Mouse (Mus musculus): Measurements from ENCODE around the gene Tnfrsf25. TPM values are rescaled to one million over a fixed set of nuclear protein-coding genes. Genes with fewer than 3 reads are reported as not detected.

Gene Tnfrsf25
- polyA plus RNA-seq, 1 experiment from 2014 or later = 1.2 TPM

GRCm38 (mm10) chr4:152151966-152152544, 36.3 kb downstream of the Tnfrsf25 start, which contains the start of gene Espn:
TSS of gene Espn (minus strand) at chr4:152152371.
- no peak within 1 kb of the TSS for H3K27ac ChIP-seq (ENCODE audit: low read depth, low read length)
- no peaks in the 10 kb centered on the region; the same call in 1 of the 2 replicates for H3K4me1 ChIP-seq (replicated peaks; ENCODE audit: control insufficient read depth, insufficient read depth, low read length)
- no peaks in the 10 kb centered on the region for H3K36me3 ChIP-seq (ENCODE audit: control insufficient read depth, insufficient read depth)
- peak within 1 kb of the TSS; percentile 28 for H3K4me3 ChIP-seq (ENCODE audit: low read depth, low read length)
- H3K9ac ChIP-seq (ENCODE audit: low read depth, low read length) = no peak within 1 kb of the TSS
- TF ChIP-seq CTCF (IDR thresholded peaks at IDR 0.05; ENCODE audit: low read depth) = no peak
- H3K9me3 ChIP-seq (ENCODE audit: control insufficient read depth) = no peaks in the 10 kb centered on the region
- 2% methylated on average over 42 of the region's 57 CpGs for WGBS
- H3K27me3 ChIP-seq (replicated peaks; ENCODE audit: control insufficient read depth, insufficient read depth, low read length) = peaks cover 29% of the 10 kb centered on the region
- no peak for ATAC-seq
- H3K4me2 ChIP-seq (replicated peaks; ENCODE audit: low read depth) = peak within 1 kb of the TSS; percentile 69

- Histone ChIP-seq H3K4me3 (ENCODE audit: low read depth, low read length) (peak overlapping the region; percentile 13; the same call in 1 of the 2 replicates), H3K36me3 (ENCODE audit: control insufficient read depth, insufficient read depth) (no peaks in the 10 kb centered on the region), H3K4me2 (replicated peaks; ENCODE audit: low read depth) (peak overlapping the region; percentile 58), H3K9ac (ENCODE audit: low read depth, low read length) (no peak overlapping the region), H3K27ac (ENCODE audit: low read depth, low read length) (no peak overlapping the region), H3K27me3 (replicated peaks; ENCODE audit: control insufficient read depth, insufficient read depth, low read length) (peaks cover 41% of the 10 kb centered on the region), H3K9me3 (ENCODE audit: control insufficient read depth) (no peaks in the 10 kb centered on the region), H3K4me1 (replicated peaks; ENCODE audit: control insufficient read depth, insufficient read depth, low read length) (no peaks in the 10 kb centered on the region; the same call in 1 of the 2 replicates)
- WGBS = 1% methylated on average over 23 of the region's 23 CpGs
- ATAC-seq = peak; percentile 44
- peak; percentile 96 for TF ChIP-seq CTCF (IDR thresholded peaks at IDR 0.05; ENCODE audit: low read depth)
Observed at GRCm38 (mm10) chr4:152153771-152154177, 38.0 kb downstream of the Tnfrsf25 start.

- peaks cover 53% of the 10 kb centered on the region for H3K27me3 ChIP-seq (replicated peaks; ENCODE audit: control insufficient read depth, insufficient read depth, low read length)
- peak; percentile 19; the same call in 1 of the 2 replicates for TF ChIP-seq CTCF (IDR thresholded peaks at IDR 0.05; ENCODE audit: low read depth)
- 64% methylated on average over 4 of the region's 4 CpGs for WGBS
- H3K9ac ChIP-seq (ENCODE audit: low read depth, low read length) = no peak overlapping the region
- no peak overlapping the region for H3K4me3 ChIP-seq (ENCODE audit: low read depth, low read length)
- no peaks in the 10 kb centered on the region for H3K36me3 ChIP-seq (ENCODE audit: control insufficient read depth, insufficient read depth)
- no peaks in the 10 kb centered on the region for H3K9me3 ChIP-seq (ENCODE audit: control insufficient read depth)
- no peak overlapping the region for H3K27ac ChIP-seq (ENCODE audit: low read depth, low read length)
- peaks cover 4% of the 10 kb centered on the region; the same call in 1 of the 2 replicates for H3K4me1 ChIP-seq (replicated peaks; ENCODE audit: control insufficient read depth, insufficient read depth, low read length)
- H3K4me2 ChIP-seq (replicated peaks; ENCODE audit: low read depth) = no peak overlapping the region
- no peak for ATAC-seq
Observed at GRCm38 (mm10) chr4:152155019-152155418, 39.3 kb downstream of the Tnfrsf25 start.

GRCm38 (mm10) chr4:152157779-152158584, 42.2 kb downstream of the Tnfrsf25 start:
- Histone ChIP-seq H3K9me3 (ENCODE audit: control insufficient read depth) (no peaks in the 10 kb centered on the region), H3K9ac (ENCODE audit: low read depth, low read length) (peak overlapping the region; percentile 17; the same call in 1 of the 2 replicates), H3K4me2 (replicated peaks; ENCODE audit: low read depth) (peak overlapping the region; percentile 71), H3K4me3 (ENCODE audit: low read depth, low read length) (peak overlapping the region; percentile 37), H3K4me1 (replicated peaks; ENCODE audit: control insufficient read depth, insufficient read depth, low read length) (peaks cover 12% of the 10 kb centered on the region), H3K27ac (ENCODE audit: low read depth, low read length) (no peak overlapping the region), H3K36me3 (ENCODE audit: control insufficient read depth, insufficient read depth) (no peaks in the 10 kb centered on the region), H3K27me3 (replicated peaks; ENCODE audit: control insufficient read depth, insufficient read depth, low read length) (peaks cover 32% of the 10 kb centered on the region)
- no peak for ATAC-seq
- TF ChIP-seq CTCF (IDR thresholded peaks at IDR 0.05; ENCODE audit: low read depth) = peak; percentile 81
- 14% methylated on average over 21 of the region's 21 CpGs for WGBS

GRCm38 (mm10) chr4:152158585-152159284, 43.0 kb downstream of the Tnfrsf25 start, which contains the start of gene Hes2:
TSS of gene Hes2 (plus strand) at chr4:152158867.
- 3% methylated on average over 35 of the region's 35 CpGs for WGBS
- no peak; the same call in 1 of the 2 replicates for TF ChIP-seq CTCF (IDR thresholded peaks at IDR 0.05; ENCODE audit: low read depth)
- H3K9ac ChIP-seq (ENCODE audit: low read depth, low read length) = peak within 1 kb of the TSS; percentile 17; the same call in 1 of the 2 replicates
- ATAC-seq = no peak
- H3K9me3 ChIP-seq (ENCODE audit: control insufficient read depth) = no peaks in the 10 kb centered on the region
- H3K4me1 ChIP-seq (replicated peaks; ENCODE audit: control insufficient read depth, insufficient read depth, low read length) = peaks cover 12% of the 10 kb centered on the region
- peak within 1 kb of the TSS; percentile 75 for H3K27ac ChIP-seq (ENCODE audit: low read depth, low read length)
- H3K4me3 ChIP-seq (ENCODE audit: low read depth, low read length) = peak within 1 kb of the TSS; percentile 37
- peak within 1 kb of the TSS; percentile 71 for H3K4me2 ChIP-seq (replicated peaks; ENCODE audit: low read depth)
- H3K36me3 ChIP-seq (ENCODE audit: control insufficient read depth, insufficient read depth) = no peaks in the 10 kb centered on the region
- H3K27me3 ChIP-seq (replicated peaks; ENCODE audit: control insufficient read depth, insufficient read depth, low read length) = peaks cover 24% of the 10 kb centered on the region

Data from intestine, postnatal 0 days (tissue).